Mouse (Mus musculus): ENCODE results near the gene Slc46a2.

GRCm38 (mm10) chr4:59894415-59894814, 20.4 kb downstream of the Slc46a2 start:
- no peak for TF ChIP-seq CTCF (IDR thresholded peaks at IDR 0.05; ENCODE audit: borderline replicate concordance, insufficient read depth, low read length)
- TF ChIP-seq POLR2A (IDR thresholded peaks at IDR 0.05; ENCODE audit: low read depth, low read length): no peak

Data from embryonic fibroblast, embryonic 13.5 days (primary cell).